Mouse (Mus musculus): ENCODE results near the gene Zbtb45.

The Zbtb45 gene

DNA sequence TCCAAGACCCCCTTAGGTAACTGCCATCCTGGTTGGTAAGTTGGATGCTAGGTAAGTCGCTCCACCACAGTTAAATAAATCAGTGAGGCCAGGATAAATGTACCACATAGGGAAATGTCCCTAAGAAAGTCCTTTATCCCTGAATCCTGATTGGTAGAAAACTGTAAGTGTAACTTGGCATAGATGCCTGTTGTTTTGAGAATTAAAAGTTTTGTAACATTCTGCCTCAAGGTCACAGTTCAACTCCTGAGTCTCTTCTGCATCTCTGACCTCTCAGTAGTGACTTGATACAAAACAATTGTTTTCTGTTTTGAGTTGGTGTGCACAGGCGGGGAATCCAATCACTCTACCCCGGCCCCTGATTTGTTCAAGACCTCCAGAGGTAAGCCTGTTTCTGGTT is 11.0 kb downstream of the Zbtb45 start, which contains the start of gene Trim28:
Trim28 (plus strand) TSS at position 264 of the 400 bp plus-strand sequence.
- WGBS: 84% methylated on average over 3 of the region's 3 CpGs

GRCm38 (mm10) chr7:12998053-12998452 is 11.8 kb downstream of the Zbtb45 start, which contains the start of gene Slc27a5:
Gene Slc27a5, minus strand, starts transcription at chr7:12998192.
- 78% methylated on average over 5 of the region's 5 CpGs for WGBS

GRCm38 (mm10) chr7:12997230-12997629 is 12.6 kb downstream of the Zbtb45 start:
- 81% methylated on average over 5 of the region's 5 CpGs for WGBS

GRCm38 (mm10) chr7:12993148-12993547 is 16.7 kb downstream of the Zbtb45 start:
- 88% methylated on average over 10 of the region's 10 CpGs for WGBS

DNA sequence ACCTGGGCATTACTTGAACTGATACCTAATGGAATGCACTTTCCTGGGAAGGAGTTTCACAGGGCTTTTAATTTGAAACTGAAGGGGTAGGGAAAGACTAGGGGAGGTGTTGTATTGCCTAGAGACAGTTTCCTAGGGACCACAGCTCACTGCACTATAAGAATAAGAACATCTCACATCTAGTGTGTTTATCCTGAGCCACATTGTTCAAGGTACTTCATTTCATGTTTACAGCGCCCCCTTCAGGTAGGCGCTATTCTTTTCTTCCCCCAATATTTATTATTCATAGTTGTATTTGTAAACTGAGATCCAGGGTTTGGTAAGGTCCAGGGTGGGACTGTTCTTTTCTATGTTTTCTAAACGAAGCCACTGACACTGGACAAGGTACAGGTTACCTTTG is 17.6 kb downstream of the Zbtb45 start:
- 5% methylated on average over 3 of the region's 3 CpGs for WGBS

DNA sequence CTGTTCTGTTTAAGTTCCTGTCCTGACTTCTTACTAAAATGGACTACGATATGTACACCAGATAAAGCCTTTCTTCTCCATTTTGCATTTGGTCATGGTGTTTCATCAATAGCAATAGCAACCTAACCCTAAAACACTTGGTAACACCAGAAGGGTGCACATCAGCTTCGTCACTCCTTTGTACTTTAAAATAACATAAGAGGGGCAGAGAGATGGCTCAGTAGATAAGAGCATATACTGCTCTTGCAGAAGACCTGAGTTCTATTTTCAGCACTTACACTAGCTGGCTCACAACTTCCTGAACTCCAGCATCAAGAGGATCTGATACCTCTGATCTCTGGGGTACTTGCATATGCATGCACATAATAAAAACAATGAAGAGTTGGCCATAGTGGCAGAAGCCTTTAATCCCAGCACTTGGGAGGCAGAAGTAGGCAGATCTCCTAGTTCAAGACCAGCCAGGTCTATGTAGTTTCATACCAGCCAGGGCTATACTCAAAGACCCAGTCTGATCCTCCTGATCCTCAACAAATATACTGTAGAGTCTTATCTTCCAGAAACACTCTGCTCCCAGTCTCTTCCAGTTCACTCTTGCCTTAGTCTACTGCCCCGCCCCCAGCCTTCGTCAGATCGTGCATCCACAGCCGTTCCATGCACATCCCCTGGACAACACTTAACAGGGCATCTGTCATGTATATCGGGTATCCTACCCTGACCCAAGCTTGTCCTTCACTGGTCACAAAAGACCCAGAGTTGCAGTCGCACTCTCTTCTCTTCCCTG is 22.2 kb downstream of the Zbtb45 start:
- WGBS: 83% methylated on average over 8 of the region's 8 CpGs

DNA sequence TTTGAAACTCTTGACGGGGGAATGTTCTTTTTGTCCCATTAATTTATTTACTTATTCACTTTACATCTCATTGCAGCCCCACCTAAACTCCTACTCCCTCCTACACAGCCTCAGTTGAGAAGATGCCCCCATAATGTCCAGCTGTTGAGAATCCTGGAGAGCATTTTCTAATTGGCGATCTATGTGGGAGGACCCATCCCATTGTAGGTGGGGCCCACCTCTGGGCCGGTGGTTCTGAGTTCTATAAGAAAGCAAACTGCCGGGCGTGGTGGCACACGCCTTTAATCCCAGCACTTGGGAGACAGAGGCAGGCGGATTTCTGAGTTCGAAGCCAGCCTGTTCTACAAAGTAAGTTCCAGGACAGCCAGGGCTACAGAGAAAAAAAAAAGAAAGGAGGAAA is 22.9 kb downstream of the Zbtb45 start:
- 83% methylated on average over 8 of the region's 8 CpGs for WGBS

- WGBS: 76% methylated on average over 1 of the region's 1 CpGs
These were observed 24.1 kb downstream of the Zbtb45 start for GRCm38 (mm10) chr7:12985724-12986123.

GRCm38 (mm10) chr7:12980291-12980690 is 29.5 kb downstream of the Zbtb45 start:
- WGBS: 87% methylated on average over 7 of the region's 7 CpGs

GRCm38 (mm10) chr7:12979776-12980175 is 30.1 kb downstream of the Zbtb45 start:
- 74% methylated on average over 6 of the region's 6 CpGs for WGBS

DNA sequence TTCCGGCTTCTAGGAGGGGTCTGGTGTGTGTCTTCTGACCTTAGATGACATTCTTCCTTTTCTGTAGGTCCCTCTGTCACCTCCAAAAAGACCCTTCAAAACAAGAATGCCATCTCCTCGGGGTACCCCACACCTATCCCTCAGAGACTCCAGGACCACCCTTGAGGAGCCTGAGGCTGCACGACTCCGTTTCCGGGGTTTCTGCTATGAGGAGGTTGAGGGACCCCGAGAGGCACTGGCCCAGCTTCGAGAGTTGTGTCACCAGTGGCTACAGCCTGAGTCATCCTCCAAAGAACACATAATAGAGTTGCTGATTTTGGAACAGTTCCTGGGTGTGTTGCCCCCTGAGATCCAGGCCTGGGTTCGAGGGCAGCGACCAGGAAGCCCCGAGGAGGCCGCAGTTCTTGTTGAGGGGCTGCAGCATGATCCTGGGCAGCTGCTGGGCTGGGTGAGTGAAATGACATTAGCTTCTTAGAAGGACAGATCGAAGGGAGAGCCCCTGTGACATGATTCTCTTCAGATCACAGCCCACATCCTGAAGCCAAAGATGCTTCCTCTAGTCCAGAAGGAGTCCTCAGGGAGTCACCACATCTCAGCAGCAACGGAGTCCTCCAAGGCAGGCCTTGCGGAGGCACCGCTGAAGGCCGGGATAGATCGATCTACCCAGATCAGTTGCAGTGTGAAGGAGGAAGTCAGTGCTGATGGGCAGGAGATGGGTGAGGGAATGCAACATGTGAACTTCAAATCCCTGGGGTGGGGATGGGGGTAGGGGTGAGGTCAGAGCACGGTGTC is 30.7 kb downstream of the Zbtb45 start:
- 82% methylated on average over 18 of the region's 18 CpGs for WGBS

- under 1% methylated on average over 49 of the region's 49 CpGs for WGBS
These were observed 32.0 kb downstream of the Zbtb45 start, which contains the start of gene Zfp446 for GRCm38 (mm10) chr7:12977682-12978389. Gene Zfp446, plus strand, starts transcription at chr7:12977848.

DNA sequence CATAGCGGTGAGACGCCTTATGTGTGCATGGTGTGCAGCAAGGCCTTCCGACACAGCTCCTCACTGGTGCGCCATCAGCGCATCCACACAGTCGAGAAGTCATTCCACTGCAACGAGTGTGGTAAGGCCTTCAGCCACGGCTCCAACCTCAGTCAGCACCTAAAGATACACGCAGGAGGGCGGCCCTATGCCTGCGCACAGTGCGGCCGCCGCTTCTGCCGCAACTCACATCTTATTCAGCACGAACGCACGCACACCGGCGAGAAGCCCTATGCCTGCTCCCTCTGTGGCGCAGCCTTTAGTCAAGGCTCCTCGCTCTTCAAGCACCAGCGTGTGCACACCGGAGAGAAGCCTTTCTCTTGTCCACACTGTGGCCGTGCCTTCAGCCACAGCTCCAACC is 38.9 kb downstream of the Zbtb45 start:
- WGBS: 96% methylated on average over 25 of the region's 25 CpGs

DNA sequence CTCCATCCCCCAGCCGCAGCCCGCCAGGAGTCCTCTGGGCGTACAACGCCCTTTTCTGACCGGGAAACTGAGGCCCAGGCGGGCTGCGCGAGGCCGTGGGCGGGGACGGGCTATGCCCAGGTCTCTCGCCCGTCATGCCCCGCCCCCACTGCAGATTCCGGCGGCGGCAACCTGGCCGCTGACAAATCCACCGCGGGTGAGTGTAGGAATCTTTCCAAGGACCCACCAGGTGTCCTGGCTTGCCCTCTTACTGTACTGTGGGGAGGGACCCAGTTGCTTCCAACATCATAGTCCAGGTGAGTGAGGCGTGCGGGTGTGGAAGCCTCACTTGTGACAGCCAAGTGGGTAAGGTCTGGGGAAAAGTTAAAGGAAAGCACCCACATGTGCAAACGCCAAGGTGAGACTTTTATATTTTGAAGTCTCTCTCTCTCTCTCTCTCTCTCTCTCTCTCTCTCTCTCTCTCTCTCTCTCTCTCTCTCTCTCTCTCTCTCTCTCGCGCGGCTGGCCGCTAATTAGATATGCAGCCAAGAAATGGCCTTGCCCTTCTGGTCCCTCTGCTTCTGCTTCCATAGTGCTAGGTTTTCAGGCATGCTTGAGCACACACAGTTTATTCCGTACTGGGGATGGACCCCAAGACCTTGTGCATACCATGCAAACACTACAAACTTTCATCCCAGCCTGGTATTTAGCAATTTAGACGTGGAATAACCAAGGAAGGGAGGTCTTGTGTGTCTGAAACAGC is 43.6 kb downstream of the Zbtb45 start:
- under 1% methylated on average over 29 of the region's 29 CpGs for WGBS

DNA sequence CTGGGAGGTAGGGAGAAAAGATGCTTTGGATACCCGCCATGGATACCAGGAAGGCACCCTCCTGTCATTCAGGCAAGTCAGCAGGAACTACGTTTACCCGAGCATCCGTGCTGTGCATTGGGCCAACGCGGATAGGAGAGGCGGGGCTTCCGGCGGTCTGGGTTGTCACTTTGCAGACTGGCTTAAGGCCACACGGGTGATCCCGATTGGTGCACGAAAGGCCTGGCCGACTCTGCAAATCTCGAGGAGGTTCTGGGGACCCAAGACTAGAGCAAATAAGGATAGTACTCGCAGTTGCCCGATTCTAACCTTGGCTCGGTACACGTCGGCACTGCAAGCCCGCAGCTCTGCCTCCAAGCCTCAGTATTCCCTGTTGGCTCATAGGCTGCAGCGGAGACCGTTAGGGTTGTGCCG is 44.1 kb downstream of the Zbtb45 start, which contains the start of gene Zfp324:
Zfp324 (plus strand) TSS at position 161 of the 414 bp plus-strand sequence.
- under 1% methylated on average over 23 of the region's 23 CpGs for whole genome bisulfite sequencing

DNA sequence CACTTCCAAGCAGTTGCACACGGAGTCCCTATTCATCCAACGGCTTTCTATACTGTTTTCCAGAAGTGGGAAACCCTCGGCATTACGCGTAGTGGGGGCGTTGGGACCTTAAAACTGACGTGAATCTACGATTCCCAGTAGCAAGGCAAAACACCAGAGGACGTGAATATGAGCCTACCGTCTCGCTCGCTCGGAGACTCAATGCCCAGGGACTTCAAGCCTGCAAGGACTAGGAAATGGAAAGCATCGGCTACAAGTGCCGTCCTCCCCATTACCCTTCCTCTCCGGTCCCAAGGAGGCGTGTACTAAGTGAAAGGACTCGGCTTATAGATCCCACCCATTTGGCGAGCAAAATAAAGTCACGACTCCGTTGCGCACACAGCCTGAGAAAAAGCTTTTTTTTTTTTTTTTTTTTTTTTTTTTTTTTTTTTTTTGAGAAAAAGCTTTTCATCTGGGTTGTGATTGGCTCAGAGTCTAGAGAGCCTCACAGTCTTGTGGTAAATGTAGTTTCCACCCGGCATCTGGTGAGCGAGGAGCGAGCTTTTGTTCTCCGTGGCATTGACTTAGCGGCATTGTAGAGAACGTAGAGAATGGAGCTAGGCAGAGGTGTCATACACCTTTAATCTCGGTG is 48.2 kb downstream of the Zbtb45 start:
- WGBS: 1% methylated on average over 29 of the region's 29 CpGs

DNA sequence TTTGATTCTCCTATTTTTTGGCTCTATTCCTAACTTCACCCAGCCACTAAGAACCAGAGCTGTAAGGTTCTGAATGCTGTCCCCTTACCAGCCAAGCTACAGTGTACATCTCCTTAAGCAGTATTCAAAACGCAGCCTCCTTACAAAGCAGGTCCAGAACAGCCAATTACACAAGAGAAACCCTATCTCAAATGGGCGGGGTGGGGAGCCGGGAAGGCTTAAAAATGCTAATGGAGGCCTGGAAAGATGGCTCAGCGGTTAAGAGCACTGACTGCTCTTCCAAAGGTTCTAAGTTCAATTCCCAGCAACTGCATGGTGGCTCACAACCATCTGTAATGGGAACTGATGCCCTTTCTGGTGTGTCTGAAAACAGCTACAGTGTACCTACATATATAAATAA is 50.1 kb downstream of the Zbtb45 start:
- 49% methylated on average over 4 of the region's 4 CpGs for WGBS

DNA sequence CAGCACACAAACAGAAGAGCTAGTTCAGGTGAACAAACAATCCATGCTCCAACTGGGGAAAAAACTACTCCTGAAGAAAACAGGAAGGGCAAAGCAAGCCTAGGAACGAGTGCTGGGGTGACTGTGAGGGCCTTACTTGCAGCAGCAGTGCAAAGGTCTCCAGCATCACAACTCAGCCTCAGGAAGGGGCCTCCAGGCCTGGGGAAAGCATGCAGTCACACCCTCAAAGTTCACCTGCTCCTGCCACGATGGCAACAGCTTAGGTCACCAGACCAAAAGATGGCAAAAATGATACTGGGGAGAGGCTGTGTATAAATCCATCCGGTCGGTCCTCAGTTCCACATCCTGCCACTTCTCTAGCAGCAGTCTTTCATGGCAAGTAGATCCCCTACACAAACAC is 50.9 kb downstream of the Zbtb45 start:
- 81% methylated on average over 4 of the region's 4 CpGs for WGBS

DNA sequence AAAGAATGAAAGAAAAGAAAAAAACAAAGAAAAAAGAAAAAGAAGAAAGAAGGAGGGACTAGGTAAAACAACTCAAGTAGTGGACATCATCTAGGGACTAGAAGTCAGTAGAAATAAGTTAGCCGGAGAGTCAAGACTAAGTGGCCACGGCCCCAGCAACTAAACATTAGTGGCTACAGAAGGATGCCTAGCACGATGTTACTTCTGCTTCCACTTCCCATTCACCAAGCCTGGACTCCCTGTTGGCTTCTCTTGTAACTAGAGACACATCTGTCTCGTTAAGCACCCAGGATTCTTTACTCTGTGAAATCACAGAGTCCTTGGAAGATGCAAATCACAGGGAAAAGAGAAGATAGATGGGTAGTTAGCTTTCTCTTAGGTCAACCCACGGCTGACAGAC is 52.3 kb downstream of the Zbtb45 start:
- 63% methylated on average over 5 of the region's 5 CpGs for WGBS

DNA sequence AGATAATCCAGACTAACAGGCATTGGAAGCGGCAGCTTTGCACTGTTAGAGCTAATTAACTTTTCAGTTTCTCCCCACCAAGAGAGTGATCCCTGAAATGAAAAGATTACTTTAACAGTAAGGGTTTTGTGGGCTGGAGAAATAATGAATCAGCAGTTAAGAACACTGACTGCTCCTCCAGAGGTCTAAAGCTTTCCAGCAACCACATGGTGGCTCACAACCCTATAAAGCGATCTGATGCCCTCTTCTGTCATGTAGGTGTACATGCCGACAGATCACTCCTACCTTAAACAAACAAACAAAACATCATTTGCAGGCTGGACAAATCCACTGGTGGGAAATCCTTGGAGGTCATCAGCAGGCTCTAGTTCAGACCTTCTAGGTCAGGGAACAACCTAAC is 54.9 kb downstream of the Zbtb45 start:
- WGBS: 44% methylated on average over 3 of the region's 3 CpGs
